Mouse (Mus musculus) liver, adult 2 months (tissue): ENCODE measurements around the gene Ext2. TPM values are rescaled to one million over a fixed set of nuclear protein-coding genes. Genes with fewer than 3 reads are reported as not detected.

Source experiments
- DNase-seq: peaks from one replicate; pipeline ENCODE4 v3.0.0-alpha.2; 2011; ENCODE audit warnings: low read depth, low spot score; ENCODE audit errors: extremely low read depth
- H3K27ac ChIP-seq: fragments of 200-500 bp; replicated peaks from 2 replicates; pipeline ENCODE4 v1.5.1; 2012; ENCODE audit warnings: low read depth, mild to moderate bottlenecking, control low read depth, inconsistent platforms, low read length; ENCODE audit not compliant: insufficient read depth
- H3K27me3 ChIP-seq: fragments of 200-500 bp; 2 replicates; pipeline ENCODE4 v1.6.1; 2012; ENCODE audit warnings: mild to moderate bottlenecking, moderate library complexity, low read length, inconsistent platforms; ENCODE audit not compliant: control insufficient read depth, insufficient read depth
- H3K36me3 ChIP-seq: fragments of 200-500 bp; 2 replicates; pipeline ENCODE4 v1.6.1; 2012; ENCODE audit warnings: low read length, inconsistent platforms; ENCODE audit not compliant: control insufficient read depth, insufficient read depth
- H3K4me1 ChIP-seq: fragments of 200-500 bp; 2 replicates; pipeline ENCODE4 v1.6.1; 2011; ENCODE audit warnings: low read length; ENCODE audit not compliant: control insufficient read depth, insufficient read depth
- H3K4me3 ChIP-seq: fragments of 200-500 bp; 2 replicates; pipeline ENCODE4 v1.5.1; 2011; ENCODE audit warnings: low read depth, mild to moderate bottlenecking, control low read depth, low read length, moderate library complexity; ENCODE audit not compliant: insufficient read depth
- H3K79me2 ChIP-seq: fragments of 200-500 bp; 2 replicates; pipeline ENCODE4 v1.6.1; 2012; ENCODE audit warnings: inconsistent platforms, mild to moderate bottlenecking, low read length, moderate library complexity; ENCODE audit not compliant: control insufficient read depth, insufficient read depth
- H3K9ac ChIP-seq: fragments of 200-500 bp; 2 replicates; pipeline ENCODE4 v1.6.1; 2012; ENCODE audit warnings: low read depth, mild to moderate bottlenecking, control low read depth, inconsistent platforms, low read length
- CTCF ChIP-seq: fragments of 200-500 bp; IDR thresholded peaks from 2 replicates; pipeline ENCODE4 v1.5.1; 2011; ENCODE audit warnings: low read depth, low read length, control low read depth
- POLR2A ChIP-seq: fragments of 200-500 bp; IDR thresholded peaks from 2 replicates; pipeline ENCODE4 v1.6.1; 2011; ENCODE audit warnings: low read length, control low read depth; ENCODE audit not compliant: insufficient read depth; ENCODE audit errors: extremely low read depth
- WGBS: fragments of 180-500 bp; shearing (Covaris S2); methylation state at CpG from one replicate; pipeline ENCODE4 v1.1.7; 2018; 5-methylcytosine and 5-hydroxymethylcytosine counted together
- polyA plus RNA-seq: library from polyadenylated mRNA; depleted of rRNA; stranded (reverse); fragments of >200 nt; gene quantifications from 2 replicates; pipeline ENCODE4 v1.2.3, GENCODE M21; 2012
- total RNA-seq: library from RNA; depleted of rRNA; stranded (reverse); fragments of >200 nt; gene quantifications from 2 replicates; pipeline ENCODE4 v1.2.3, GENCODE M21; 2014

Gene Ext2
- total and polyA plus RNA-seq, 2 experiments = 14.1 to 19.1 TPM

GRCm38 (mm10) chr2:93649243-93649870, 173.0 kb downstream of the Ext2 start:
- peaks cover 2% of the 10 kb centered on the region; the same call in 1 of the 2 replicates for H3K4me1 ChIP-seq
- H3K27ac ChIP-seq = no peak overlapping the region
- TF ChIP-seq CTCF (no peak), POLR2A (no peak)
- H3K36me3 ChIP-seq = no peaks in the 10 kb centered on the region
- no peak overlapping the region for H3K4me3 ChIP-seq
- DNase-seq = no peak
- peaks cover 12% of the 10 kb centered on the region for H3K27me3 ChIP-seq
- WGBS = 61% methylated on average over 4 of the region's 4 CpGs
- H3K9ac ChIP-seq = no peak overlapping the region
- H3K79me2 ChIP-seq = no peaks in the 10 kb centered on the region

- Histone ChIP-seq H3K4me1 (peaks cover 2% of the 10 kb centered on the region; the same call in 1 of the 2 replicates), H3K9ac (no peak overlapping the region), H3K27ac (no peak overlapping the region), H3K4me3 (no peak overlapping the region), H3K36me3 (no peaks in the 10 kb centered on the region), H3K79me2 (no peaks in the 10 kb centered on the region), H3K27me3 (peaks cover 19% of the 10 kb centered on the region)
- WGBS = 9% methylated on average over 20 of the region's 20 CpGs
- TF ChIP-seq POLR2A (no peak), CTCF (no peak)
- no peak for DNase-seq
Observed at GRCm38 (mm10) chr2:93647924-93648575, 174.3 kb downstream of the Ext2 start.

- no peaks in the 10 kb centered on the region for H3K79me2 ChIP-seq
- TF ChIP-seq CTCF (no peak), POLR2A (no peak)
- peaks cover 26% of the 10 kb centered on the region for H3K27me3 ChIP-seq
- no peak overlapping the region for H3K9ac ChIP-seq
- H3K4me1 ChIP-seq = peaks cover 2% of the 10 kb centered on the region; the same call in 1 of the 2 replicates
- 4% methylated on average over 44 of the region's 44 CpGs for WGBS
- DNase-seq = no peak
- peak overlapping the region; percentile 25; the same call in 1 of the 2 replicates for H3K4me3 ChIP-seq
- H3K27ac ChIP-seq = no peak overlapping the region
- H3K36me3 ChIP-seq = no peaks in the 10 kb centered on the region
Observed at GRCm38 (mm10) chr2:93647051-93647923, 175.1 kb downstream of the Ext2 start.

GRCm38 (mm10) chr2:93645626-93646320, 176.6 kb downstream of the Ext2 start:
- WGBS = 15% methylated on average over 33 of the region's 33 CpGs
- H3K36me3 ChIP-seq = no peaks in the 10 kb centered on the region
- H3K4me3 ChIP-seq = peak overlapping the region; percentile 40
- no peaks in the 10 kb centered on the region for H3K79me2 ChIP-seq
- peaks cover 2% of the 10 kb centered on the region; the same call in 1 of the 2 replicates for H3K4me1 ChIP-seq
- H3K27me3 ChIP-seq = peaks cover 31% of the 10 kb centered on the region
- no peak overlapping the region for H3K27ac ChIP-seq
- TF ChIP-seq POLR2A = no peak
- TF ChIP-seq CTCF = no peak
- 0 out of 2 replicates have a peak overlapping the region, but pooled peaks have one; percentile 2 for H3K9ac ChIP-seq
- peak; percentile 8 for DNase-seq

GRCm38 (mm10) chr2:93645197-93645596, 177.2 kb downstream of the Ext2 start:
- no peak for DNase-seq
- no peak overlapping the region for H3K9ac ChIP-seq
- H3K4me1 ChIP-seq = peaks cover 2% of the 10 kb centered on the region; the same call in 1 of the 2 replicates
- no peak for TF ChIP-seq CTCF
- no peak for TF ChIP-seq POLR2A
- no peak overlapping the region for H3K4me3 ChIP-seq
- WGBS = 89% methylated on average over 10 of the region's 10 CpGs
- H3K79me2 ChIP-seq = no peaks in the 10 kb centered on the region
- peaks cover 31% of the 10 kb centered on the region for H3K27me3 ChIP-seq
- H3K36me3 ChIP-seq = no peaks in the 10 kb centered on the region
- H3K27ac ChIP-seq = no peak overlapping the region
